Mouse (Mus musculus) ovary, postnatal 10 days (tissue): ENCODE results near the gene Rgs6.

Source experiments
- DNase-seq: peaks from one replicate; pipeline ENCODE4 v3.0.0; 2022; ENCODE audit warnings: low spot score

Gene Rgs6

DNA sequence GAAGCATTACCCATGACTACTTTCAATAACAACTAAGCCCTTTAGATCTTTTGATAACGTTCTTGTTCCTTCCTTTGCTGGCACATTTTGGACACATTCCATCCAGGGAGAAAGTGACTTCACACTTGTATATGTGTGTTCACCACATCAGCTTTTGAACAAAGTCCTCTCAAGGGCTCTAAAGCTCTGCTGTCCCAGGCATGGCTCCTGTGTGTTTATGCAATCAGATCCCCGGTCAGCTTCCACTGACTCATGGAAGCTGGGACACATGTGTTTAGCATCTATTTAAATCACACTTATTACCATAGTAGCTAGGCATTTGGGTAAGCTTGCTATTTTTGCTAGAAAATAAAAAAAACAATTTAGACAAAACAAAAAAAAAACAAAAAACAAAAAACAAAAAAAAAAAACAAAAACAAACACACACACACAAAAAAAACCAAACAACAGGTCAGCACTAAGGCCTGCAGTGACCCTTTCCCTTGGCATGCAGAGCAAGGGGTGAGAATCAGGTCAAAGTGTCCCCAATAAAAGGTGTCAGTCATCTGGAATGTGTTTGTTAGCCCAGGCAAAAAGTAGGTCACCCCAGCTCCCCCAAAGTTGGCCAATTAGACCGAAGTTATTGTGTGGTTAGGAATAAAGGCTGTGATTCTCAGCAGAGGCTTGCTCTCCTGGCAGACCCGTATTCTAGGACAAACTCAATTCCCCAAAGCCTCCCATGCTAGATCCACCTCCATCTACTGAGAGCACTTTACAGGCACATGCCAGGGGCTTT is 267.4 kb downstream of the Rgs6 start:
- no peak for DNase-seq

DNA sequence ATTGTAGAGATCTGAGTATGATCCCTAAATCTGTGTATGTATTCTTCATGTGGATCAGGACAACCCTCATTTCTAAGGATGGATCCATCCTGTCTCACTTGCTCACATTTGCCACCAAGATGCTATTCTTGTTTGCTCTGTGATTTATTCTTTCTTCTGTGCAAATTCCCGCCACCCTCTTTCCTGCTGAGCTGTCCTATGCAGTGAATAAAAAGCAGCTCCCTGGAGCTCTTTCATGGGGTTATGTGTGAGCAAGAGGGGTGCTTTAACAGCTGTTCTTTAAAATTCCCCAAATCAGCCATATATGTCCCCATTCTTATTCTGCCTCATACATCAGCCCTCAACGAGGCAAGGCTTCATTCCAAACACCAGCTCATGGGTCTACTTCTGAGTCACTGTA is 277.6 kb downstream of the Rgs6 start:
- DNase-seq, result no peak

DNA sequence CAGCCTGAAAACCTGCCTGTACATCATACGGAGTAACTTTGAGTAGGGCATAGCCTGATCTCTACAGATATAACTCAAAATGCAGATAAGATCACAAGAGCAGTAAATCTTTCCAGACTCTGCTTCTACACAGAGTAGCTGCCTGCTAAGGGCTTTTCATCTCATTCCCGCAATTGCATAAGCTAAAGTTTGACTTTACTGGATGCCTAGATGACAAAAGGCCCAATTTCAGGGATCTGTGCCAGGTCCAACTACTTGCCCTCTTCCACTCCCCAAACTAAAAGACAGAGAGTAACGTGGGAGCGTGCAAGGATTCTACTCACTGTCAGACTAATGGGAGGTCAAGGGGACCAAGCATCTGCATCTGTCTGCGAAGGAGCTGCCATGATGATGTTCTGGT is 292.6 kb downstream of the Rgs6 start:
- no peak for DNase-seq

DNA sequence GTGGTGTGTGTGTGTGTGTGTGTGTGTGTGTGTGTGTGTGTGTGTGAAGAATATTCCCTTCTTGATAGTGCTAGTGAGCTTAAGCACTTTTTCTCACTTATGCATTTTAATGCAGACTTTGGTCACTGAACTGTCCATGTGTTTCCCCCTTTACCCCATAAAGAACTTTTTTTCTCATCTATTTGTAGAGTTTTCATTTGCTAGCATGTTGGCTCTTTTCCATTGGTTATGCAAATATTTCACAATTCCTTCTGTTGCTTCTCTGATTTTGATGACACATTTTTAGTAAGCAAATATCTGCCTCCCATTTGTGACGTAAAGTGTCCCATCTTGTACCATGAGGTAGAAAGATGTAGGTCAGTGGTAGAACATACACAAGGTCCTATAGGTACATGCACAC is 295.0 kb downstream of the Rgs6 start:
- no peak for DNase-seq

DNA sequence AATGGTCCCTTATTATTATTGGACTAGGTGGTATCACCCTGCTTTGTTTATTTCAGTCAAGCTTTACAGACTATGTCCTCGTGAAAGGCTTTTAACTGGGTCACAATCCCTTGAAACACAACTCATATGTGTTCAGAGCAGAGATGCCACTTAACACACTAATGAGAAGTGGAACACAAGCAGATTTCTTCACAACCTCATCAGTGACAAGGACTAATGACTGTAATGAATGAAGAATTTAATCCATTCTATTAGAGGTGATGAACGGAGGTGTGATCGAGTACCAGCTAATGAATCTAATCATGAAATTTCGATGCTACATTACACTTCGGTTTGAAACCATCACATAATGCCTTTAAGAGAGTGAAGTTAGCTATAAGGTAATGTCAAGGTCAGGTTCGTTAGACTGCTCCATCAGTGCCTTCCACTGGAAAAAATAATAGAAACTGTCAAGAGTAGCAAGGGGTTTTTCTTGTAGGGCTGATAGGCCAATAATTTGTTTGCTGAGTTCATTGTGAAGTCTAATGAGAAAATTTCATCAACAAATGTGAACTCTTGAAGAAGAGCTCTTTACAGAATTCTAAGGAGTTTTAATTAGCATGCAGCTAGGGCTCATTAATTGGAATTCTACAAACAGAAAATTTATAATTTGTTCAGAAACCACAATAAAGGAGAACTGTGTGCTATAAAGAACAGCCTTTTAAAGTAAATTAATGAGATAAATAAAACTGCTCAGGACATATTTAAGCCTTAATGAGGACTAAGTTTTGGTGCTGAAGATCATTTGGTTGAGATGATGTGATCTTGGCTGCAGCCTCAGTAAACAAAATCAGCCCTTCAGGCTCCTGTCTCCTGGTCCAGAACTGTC is 307.1 kb downstream of the Rgs6 start:
- no peak for DNase-seq

DNA sequence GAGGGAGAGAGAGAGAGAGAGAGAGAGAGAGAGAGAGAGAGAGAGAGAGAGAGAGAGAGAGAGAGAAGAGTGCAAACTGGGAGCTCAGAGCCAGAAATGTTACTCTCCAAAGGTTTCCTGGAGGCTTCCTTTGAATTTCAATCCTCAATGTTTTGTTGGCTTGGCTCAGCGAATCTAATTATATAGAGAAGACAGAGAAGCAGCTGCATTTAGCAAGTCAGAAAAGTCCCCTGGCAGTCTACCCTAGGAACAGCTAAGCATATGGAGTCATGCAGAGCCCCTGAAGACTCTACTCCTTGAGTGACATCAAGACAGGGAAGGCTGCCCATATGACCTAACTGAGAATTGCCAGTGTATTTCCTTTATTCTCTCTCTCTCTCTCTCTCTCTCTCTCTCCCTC is 317.7 kb downstream of the Rgs6 start:
- DNase-seq, result no peak

DNA sequence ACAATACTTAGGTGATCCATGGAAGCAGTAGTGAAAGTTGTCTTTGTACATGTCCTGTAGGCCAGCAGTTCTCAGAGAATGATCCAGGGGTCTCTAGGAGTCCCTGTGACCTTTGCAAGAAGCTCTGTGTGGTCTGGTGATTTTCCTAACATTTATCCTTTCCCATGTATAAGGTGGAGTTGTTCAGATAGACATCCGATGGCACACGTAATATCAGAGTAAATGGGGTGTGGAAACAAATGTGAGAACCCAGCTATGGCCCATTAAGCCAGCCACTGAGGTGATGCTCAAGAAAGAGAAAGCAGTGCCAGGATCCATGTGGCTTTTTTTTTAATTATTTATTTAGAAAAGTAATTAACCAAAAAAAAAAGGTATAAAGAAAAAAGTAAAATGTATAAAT is 322.8 kb downstream of the Rgs6 start:
- no peak for DNase-seq

DNA sequence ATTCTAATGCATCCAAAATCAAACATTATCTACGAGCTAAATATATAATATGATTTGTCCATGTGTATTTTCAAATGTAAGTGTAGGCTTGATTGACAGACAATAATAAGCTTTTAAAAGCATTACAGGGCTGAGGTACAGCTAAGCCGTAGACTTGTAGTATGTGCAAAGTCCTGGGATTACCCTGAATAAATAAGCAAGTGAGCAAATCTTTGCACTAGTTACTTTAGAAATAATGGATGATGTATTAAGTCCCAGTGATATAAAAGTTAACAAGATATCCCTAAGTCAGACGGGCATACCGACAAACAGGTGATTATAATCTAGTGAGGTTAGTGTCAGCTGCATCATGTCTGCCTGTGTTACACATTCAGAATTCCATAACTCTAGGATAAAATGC is 326.0 kb downstream of the Rgs6 start:
- no peak for DNase-seq

DNA sequence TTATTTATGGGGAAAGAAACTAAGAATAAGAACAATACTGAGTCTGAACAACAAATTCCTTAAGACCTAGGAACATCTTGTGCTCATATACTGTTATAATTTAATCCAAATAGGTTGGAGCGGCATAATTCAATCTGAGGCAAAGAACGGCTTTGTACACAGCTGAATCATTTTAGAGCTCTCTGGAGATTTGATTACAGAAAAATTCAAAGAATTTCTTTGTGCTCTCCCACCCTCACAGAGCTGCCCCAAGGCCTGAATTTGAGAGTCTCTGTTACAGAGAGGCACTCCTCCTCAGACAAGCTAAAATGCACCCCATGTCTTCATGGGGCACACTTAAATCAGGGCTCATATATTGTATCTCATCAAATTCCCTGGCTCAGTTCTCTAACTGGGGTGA is 332.1 kb downstream of the Rgs6 start:
- no peak for DNase-seq

DNA sequence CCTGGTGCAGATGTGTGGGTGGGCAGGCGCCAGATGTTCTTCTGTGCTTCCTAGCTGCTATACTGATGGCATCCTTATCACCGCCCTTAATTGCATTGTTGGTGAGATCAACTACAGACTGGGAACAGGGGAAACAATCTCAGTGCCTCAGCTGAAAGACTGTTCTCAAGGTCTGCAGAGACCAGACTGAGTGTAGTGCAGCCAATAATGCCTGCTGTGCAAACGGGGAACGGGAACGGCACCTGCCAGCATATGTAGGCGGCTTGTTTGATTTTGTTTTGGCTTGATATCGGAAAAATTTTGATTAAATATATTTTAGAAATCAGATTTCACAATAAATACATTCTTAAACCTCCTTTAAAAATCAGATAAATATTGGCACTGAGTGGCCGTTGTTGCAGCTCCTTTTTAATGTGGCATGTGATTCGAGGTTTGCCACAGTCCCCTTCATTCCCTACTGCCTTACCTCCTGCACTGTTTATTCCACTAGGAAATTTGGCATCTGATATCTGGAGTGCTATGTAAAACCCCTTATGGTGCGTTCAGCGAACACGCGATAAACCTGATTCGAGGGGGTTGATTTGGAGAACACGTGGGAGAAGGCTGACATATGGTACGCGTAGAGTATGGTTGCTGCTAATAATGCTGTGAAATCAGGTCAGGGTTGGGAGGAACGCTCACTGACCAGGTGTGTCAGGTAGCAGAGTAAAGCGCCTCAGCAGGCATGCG is 333.4 kb downstream of the Rgs6 start:
- no peak for DNase-seq

DNA sequence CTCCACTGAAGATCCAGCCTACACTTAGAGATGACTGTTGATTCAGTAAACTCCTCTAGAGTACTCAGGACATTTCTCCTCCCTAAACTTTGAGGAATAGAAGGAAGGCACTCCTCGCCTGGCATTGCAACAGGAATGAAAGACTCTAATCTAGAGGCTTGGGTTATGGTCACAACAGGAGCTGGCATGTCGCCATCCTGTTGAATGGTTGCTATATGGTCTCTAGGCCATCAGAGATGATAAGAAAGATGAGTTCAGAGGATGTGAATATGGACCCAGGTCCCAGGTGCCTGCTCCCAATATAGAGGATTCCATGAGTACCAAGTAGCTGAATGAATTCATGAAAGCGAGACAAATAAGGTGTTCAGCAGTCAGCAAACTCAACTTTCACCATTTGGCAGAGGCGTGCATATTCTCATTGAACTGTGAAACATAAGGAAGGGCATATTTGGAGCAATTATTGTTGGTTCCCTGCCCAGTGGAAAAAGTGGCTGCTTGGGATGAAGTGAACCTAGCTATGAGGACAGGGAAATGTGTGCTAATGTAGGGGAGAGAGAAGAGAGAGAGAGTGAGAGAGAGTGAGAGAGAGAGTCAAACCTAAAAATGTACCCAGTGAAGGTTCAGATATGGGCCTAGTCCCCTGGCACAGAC is 334.9 kb downstream of the Rgs6 start:
- no peak for DNase-seq

DNA sequence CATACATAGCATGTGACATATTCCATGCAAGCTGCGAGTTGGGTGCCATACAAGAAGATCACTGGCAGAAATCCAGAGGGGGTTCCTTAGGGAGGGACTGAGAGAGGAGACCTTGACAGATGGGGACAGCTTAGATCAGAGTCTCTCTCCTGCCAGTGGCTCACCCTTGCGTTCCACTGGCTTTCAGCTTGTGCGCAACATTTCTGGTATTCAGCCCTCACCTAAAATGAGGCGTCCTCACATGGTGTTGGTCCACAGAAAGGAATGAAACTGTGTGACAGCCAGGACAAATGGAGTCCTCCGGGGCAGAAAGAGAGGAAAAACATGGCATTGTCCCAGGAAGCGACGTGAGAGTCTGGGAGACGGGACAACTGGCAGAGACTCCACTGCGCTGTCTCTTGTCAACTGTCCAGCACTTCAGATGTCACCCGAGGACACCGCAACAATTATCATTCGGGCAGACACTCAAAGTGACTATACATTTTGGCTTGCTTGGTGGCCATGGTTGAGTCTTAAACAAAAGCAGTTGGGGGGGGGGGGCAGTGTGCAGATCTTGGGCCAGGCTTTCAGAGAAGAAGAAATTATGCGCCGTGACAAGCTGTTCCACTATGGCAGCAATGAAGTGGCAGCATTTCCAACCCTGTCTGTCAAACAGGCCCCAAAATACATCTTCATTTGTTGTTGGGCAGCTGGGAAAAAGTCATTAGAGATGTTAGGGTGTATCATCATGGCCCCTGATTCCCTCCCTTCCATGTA is 344.8 kb downstream of the Rgs6 start:
- no peak for DNase-seq

DNA sequence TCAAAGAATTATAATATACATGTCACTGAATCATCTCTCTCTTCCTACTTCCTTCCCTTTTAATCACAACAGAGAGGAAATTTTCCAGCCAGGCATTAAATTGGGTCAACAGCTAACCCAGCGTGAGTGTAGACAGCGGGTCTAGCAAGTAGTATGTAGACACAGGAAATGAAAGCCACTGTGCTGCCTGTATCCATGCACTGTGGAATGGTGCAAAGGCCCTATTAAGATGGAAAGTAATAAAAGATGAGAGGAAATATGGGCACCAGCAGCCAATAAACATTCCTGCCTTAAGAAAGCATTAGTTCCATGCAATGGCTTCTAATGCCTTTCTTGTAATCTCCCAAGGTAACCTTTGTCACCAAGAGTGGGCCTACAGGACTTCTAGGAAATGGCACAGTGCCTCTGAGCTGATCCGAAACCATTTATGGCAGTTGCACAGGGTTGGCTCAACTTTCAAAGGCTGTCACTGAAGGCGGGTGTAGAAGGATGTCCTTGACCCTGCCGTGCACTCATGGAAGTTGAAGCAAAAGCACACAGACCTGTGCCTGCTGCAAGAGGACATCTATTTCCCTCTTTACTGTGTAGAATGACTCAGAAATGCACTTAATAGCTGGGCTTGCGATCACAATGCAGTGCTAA is 347.1 kb downstream of the Rgs6 start:
- DNase-seq, result no peak

DNA sequence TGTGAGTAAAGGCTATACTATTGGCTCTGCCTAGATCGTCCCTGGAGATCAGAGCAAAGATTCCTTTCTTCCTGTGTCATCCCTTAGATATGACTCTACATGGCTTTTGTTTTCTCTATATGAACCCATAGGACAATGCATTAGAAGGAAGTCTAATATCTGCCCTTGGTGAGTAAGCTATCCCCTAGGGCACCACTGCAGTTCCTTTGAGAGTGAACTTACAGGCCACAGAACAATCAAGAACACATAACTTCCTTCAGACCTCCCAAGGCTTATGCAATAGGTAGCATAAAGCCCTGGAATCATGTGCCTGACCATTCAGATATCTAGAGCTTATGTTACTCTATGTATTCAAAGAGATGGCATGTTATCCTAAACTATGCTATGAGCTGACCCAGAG is 347.7 kb downstream of the Rgs6 start:
- no peak for DNase-seq

DNA sequence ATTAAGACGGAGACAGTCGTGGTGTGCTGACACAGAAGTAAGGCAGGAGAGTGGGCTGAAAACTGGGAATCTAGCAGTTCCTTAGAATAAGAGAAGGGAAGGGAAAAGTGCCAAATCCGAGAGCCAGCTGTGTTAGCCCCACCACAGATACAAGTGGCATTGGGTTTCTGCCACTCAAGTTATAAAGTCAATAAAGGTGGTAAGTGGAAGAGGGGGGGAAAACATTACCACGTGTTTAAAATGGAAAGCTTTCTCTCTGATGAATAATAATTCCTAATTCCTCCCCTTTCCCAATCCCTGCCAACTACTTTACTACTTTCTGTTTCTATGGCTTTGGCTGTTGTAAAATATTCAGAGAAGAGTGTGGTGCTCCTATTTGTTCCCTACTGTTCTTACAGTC is 352.4 kb downstream of the Rgs6 start:
- no peak for DNase-seq

DNA sequence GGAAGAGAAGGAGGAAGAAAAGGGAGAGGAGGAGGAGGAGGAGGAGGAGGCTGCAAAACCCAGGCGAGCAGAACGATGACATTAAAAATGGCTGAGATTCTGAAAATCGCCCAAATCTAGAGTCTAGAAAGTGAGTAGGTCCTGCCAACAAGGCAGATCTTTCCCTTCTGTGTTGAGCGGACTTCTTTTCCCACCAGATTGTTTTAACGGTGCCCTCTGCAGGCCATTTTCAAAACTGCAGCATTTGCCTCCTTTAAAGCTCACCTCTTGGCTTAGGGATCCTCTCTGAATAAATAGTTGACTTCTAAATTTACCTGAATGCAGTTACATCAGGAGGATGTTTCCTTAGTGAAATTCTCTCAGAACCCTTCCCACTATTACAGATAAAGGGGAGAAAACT is 358.4 kb downstream of the Rgs6 start:
- peak; percentile 60 for DNase-seq

DNA sequence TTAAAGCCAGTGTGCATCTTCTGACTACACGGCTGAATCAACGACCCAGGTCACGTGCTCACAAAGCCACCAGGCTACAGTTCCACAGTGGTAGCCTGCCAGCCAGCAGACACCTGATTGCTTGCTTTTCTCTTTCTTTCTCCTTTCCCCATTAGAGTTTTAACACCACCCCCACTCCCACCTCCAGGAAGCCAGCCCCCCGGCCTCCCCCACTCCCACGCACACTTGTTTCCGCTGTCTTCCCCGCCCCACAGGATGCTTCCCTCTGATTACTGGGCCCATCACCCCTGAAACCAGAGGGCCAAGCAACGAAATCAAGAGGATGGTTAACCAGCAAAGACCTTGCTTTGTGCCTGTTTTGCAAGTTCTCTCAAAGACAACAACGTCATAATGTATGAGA is 373.0 kb downstream of the Rgs6 start:
- DNase-seq, result no peak

DNA sequence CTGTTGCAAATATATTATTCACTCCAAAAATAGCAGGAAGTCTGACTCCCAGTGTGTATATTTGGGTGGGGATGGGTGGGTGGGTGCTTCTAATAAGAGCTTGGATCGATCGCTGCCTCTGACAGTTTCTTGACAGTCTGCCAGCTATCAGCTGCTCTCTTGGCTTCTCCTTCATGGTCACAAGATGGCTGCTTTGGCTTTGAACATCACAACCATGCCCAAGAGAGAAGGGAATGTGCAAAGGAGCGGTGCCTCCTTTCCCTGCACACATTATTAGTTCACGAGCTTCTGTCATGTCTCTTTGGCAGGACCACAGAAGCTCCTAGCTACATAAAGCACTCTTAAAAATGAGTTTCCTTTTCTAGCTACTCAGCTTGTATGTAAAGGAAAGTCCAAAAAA is 373.8 kb downstream of the Rgs6 start:
- DNase-seq, result no peak

DNA sequence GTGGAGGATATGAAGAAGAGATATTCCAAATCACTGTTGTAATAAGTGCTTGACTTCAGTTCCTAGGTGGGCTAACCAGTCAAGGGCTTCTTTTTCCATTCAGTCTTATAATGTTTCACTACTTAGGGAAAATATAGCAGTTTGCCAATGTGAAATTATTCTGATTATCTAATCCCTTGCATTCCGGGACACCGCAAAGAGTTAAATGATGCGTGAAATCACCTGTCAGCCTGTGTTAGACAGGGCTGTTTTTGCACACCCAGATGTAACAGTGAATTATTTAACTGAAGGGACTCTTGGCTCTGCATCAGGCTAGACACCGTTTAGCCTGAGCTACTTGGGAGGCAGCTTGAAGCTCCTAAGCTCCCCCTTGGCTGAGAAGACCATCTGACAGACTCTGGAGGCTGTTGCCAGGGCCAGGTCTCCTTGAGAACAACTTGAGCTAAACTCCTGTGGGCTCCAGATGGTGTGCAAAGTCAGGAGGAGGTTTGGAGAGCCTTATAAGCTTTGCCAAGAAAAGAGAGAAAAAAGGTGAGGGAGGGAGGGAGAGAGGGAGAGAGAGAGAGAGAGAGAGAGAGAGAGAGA is 382.5 kb downstream of the Rgs6 start:
- DNase-seq, result no peak

DNA sequence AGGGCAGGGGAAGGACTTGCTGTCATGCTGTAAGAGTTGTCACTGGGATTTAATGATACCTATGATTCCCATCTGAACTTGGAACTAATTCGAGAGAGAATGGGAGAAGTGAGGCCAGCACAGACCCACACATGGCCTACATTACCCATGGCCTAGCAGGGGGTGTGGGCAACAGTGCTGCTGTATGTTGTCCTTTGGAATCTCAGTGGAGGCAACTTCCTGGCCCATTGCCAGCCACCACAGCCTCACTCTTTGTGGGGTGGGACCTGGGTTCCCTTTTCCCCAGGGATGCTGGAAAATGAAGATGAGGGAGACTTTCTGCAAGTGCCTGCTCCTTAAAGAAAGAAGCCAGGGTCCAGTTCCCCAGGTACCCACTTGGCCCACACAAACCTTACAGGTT is 383.1 kb downstream of the Rgs6 start:
- no peak for DNase-seq

DNA sequence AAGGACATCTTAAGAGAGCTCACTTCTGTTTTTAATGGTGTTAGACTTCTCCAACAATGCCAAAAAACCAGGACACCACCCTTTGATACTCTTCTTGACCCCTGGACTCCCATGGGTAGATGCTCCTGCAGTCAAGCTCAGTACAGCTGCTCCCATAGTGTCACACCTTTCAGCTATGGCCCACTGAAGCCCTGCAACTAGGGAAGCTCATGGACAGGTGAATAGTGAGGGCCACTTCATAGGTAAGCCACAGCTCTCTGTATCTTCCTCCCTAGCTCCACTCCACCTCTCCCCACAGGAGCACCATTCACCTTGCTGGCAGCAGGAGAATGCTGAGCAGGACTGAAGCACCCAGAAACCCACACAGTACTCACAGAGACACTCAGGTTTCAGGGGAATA is 384.6 kb downstream of the Rgs6 start:
- DNase-seq, result no peak
